Mouse (Mus musculus) limb, embryonic 15.5 days (tissue): ENCODE measurements at regions not wholly inside any gene's neighbourhood (a gene's known extent, or its start where the extent isn't known, plus 50 kb on each side); places are given as distances from the start of the nearest gene placed in this dataset.

ENCODE experiments used
- ATAC-seq: fragments of 200-750 bp; cut with Nextera tagmentation; 2 replicates; pipeline ENCODE4 v1.8.0; 2017; ENCODE audit warnings: low read depth, moderate TSS enrichment; ENCODE audit not compliant: insufficient number of reproducible peaks, low FRiP score, low TSS enrichment
- H3K27ac ChIP-seq: fragments of 300-500 bp; sonication (generic); 2 replicates; pipeline ENCODE4 v1.5.1; 2015; ENCODE audit warnings: moderate library complexity, mild to moderate bottlenecking, inconsistent platforms
- H3K27me3 ChIP-seq: fragments of 300-500 bp; sonication (generic); 2 replicates; pipeline ENCODE4 v1.6.1; 2015; ENCODE audit warnings: inconsistent platforms
- H3K36me3 ChIP-seq: fragments of 300-500 bp; sonication (generic); 2 replicates; pipeline ENCODE4 v1.6.1; 2015; ENCODE audit warnings: inconsistent platforms
- H3K4me1 ChIP-seq: fragments of 300-500 bp; sonication (generic); 2 replicates; pipeline ENCODE4 v1.6.1; 2015; ENCODE audit warnings: inconsistent platforms
- H3K4me2 ChIP-seq: fragments of 300-500 bp; sonication (generic); 2 replicates; pipeline ENCODE4 v1.6.1; 2015; ENCODE audit warnings: mild to moderate bottlenecking, inconsistent platforms
- H3K4me3 ChIP-seq: fragments of 300-500 bp; sonication (generic); 2 replicates; pipeline ENCODE4 v1.5.1; 2015; ENCODE audit warnings: mild to moderate bottlenecking, inconsistent platforms
- H3K9ac ChIP-seq: fragments of 300-500 bp; sonication (generic); 2 replicates; pipeline ENCODE4 v1.6.1; 2015; ENCODE audit warnings: inconsistent platforms
- H3K9me3 ChIP-seq: fragments of 300-500 bp; sonication (generic); 2 replicates; pipeline ENCODE4 v1.6.1; 2016; ENCODE audit warnings: inconsistent platforms
- WGBS: fragments of 180-500 bp; shearing (Covaris S2); methylation state at CpG from one replicate; pipeline ENCODE4 v1.1.7; 2015; 5-methylcytosine and 5-hydroxymethylcytosine counted together

GRCm38 (mm10) chr2:75589452-75589851 is 69.6 kb upstream of the Hnrnpa3 start:
- Histone ChIP-seq H3K27me3 (peaks cover 44% of the 10 kb centered on the region), H3K4me1 (peaks cover 14% of the 10 kb centered on the region)
- ATAC-seq = no peak

GRCm38 (mm10) chr2:75590175-75590574 is 68.9 kb upstream of the Hnrnpa3 start:
- 6% methylated on average over 10 of the region's 10 CpGs for WGBS
- no peaks in the 10 kb centered on the region for H3K36me3 ChIP-seq
- peak overlapping the region; percentile 38; the same call in 1 of the 2 replicates for H3K4me2 ChIP-seq
- ATAC-seq = no peak
- H3K4me3 ChIP-seq = no peak overlapping the region
- peaks cover 44% of the 10 kb centered on the region for H3K27me3 ChIP-seq
- no peaks in the 10 kb centered on the region for H3K9me3 ChIP-seq
- H3K27ac ChIP-seq = no peak overlapping the region
- H3K9ac ChIP-seq = no peak overlapping the region
- peaks cover 9% of the 10 kb centered on the region for H3K4me1 ChIP-seq

More at GRCm38 (mm10) chr2:75589452-75589851, 69.6 kb upstream of the Hnrnpa3 start:
- no peaks in the 10 kb centered on the region for H3K36me3 ChIP-seq
- 6% methylated on average over 19 of the region's 19 CpGs for WGBS
- no peaks in the 10 kb centered on the region for H3K9me3 ChIP-seq
- H3K9ac ChIP-seq = no peak overlapping the region
- H3K4me3 ChIP-seq = 0 out of 2 replicates have a peak overlapping the region, but pooled peaks have one; percentile 12
- peak overlapping the region; percentile 38 for H3K4me2 ChIP-seq
- peak overlapping the region; percentile 63; the same call in 1 of the 2 replicates for H3K27ac ChIP-seq

GRCm38 (mm10) chr2:75600511-75600910 is 58.5 kb upstream of the Hnrnpa3 start:
- Histone ChIP-seq H3K4me1 (peaks cover 10% of the 10 kb centered on the region), H3K9ac (no peak overlapping the region), H3K9me3 (no peaks in the 10 kb centered on the region), H3K27ac (no peak overlapping the region), H3K4me3 (no peak overlapping the region), H3K27me3 (peaks cover 17% of the 10 kb centered on the region; the same call in 1 of the 2 replicates), H3K36me3 (no peaks in the 10 kb centered on the region), H3K4me2 (no peak overlapping the region)
- ATAC-seq = no peak
- 67% methylated on average over 5 of the region's 5 CpGs for WGBS

- H3K27ac ChIP-seq = no peak overlapping the region
- H3K4me2 ChIP-seq = peak overlapping the region; percentile 53
- H3K4me3 ChIP-seq = peak overlapping the region; percentile 33
- H3K9ac ChIP-seq = no peak overlapping the region
- 12% methylated on average over 25 of the region's 26 CpGs for WGBS
- no peaks in the 10 kb centered on the region for H3K36me3 ChIP-seq
- H3K4me1 ChIP-seq = peaks cover 16% of the 10 kb centered on the region
- H3K27me3 ChIP-seq = peaks cover 11% of the 10 kb centered on the region; the same call in 1 of the 2 replicates
- H3K9me3 ChIP-seq = no peaks in the 10 kb centered on the region
- no peak for ATAC-seq
Measured at GRCm38 (mm10) chr2:75603175-75603871, 55.7 kb upstream of the Hnrnpa3 start.

- ATAC-seq = no peak
- peaks cover 3% of the 10 kb centered on the region; the same call in 1 of the 2 replicates for H3K27me3 ChIP-seq
- H3K27ac ChIP-seq = no peak overlapping the region
- WGBS = 3% methylated on average over 7 of the region's 7 CpGs
- no peaks in the 10 kb centered on the region for H3K36me3 ChIP-seq
- peaks cover 33% of the 10 kb centered on the region for H3K4me1 ChIP-seq
- H3K4me2 ChIP-seq = no peak overlapping the region
- H3K9ac ChIP-seq = no peak overlapping the region
- H3K9me3 ChIP-seq = no peaks in the 10 kb centered on the region
- no peak overlapping the region for H3K4me3 ChIP-seq
Measured at GRCm38 (mm10) chr2:75605634-75606033, 53.4 kb upstream of the Hnrnpa3 start.

GRCm38 (mm10) chr2:75607010-75607915 is 51.8 kb upstream of the Hnrnpa3 start:
- Histone ChIP-seq H3K36me3 (no peaks in the 10 kb centered on the region), H3K4me1 (peaks cover 33% of the 10 kb centered on the region), H3K9ac (no peak overlapping the region), H3K27ac (no peak overlapping the region), H3K4me3 (no peak overlapping the region), H3K4me2 (no peak overlapping the region), H3K9me3 (no peaks in the 10 kb centered on the region), H3K27me3 (peaks cover 6% of the 10 kb centered on the region; the same call in 1 of the 2 replicates)
- no peak for ATAC-seq
- WGBS = 34% methylated on average over 11 of the region's 11 CpGs

- WGBS = 14% methylated on average over 10 of the region's 10 CpGs
- H3K36me3 ChIP-seq = no peaks in the 10 kb centered on the region
- no peak overlapping the region for H3K27ac ChIP-seq
- no peaks in the 10 kb centered on the region for H3K9me3 ChIP-seq
- H3K27me3 ChIP-seq = 0 out of 2 replicates have a peak, but pooled peaks cover 6% of the 10 kb centered on the region
- H3K4me2 ChIP-seq = peak overlapping the region; percentile 22; the same call in 1 of the 2 replicates
- H3K9ac ChIP-seq = no peak overlapping the region
- H3K4me3 ChIP-seq = no peak overlapping the region
- H3K4me1 ChIP-seq = peaks cover 36% of the 10 kb centered on the region
- ATAC-seq = 0 out of 2 replicates have a peak, but pooled peaks have one; percentile 26
Measured at GRCm38 (mm10) chr2:75607958-75608357, 51.1 kb upstream of the Hnrnpa3 start.

- Histone ChIP-seq H3K27ac (0 out of 2 replicates have a peak overlapping the region, but pooled peaks have one; percentile 11), H3K4me1 (peaks cover 37% of the 10 kb centered on the region), H3K4me2 (peak overlapping the region; percentile 49), H3K9me3 (no peaks in the 10 kb centered on the region), H3K36me3 (no peaks in the 10 kb centered on the region), H3K27me3 (0 out of 2 replicates have a peak, but pooled peaks cover 6% of the 10 kb centered on the region), H3K4me3 (peak overlapping the region; percentile 22), H3K9ac (no peak overlapping the region)
- no peak; the same call in 1 of the 2 replicates for ATAC-seq
- WGBS = 17% methylated on average over 15 of the region's 15 CpGs
Measured at GRCm38 (mm10) chr2:75608482-75608881, 50.6 kb upstream of the Hnrnpa3 start.

- Histone ChIP-seq H3K4me3 (peak overlapping the region; percentile 22), H3K27me3 (0 out of 2 replicates have a peak, but pooled peaks cover 6% of the 10 kb centered on the region), H3K36me3 (no peaks in the 10 kb centered on the region), H3K9me3 (no peaks in the 10 kb centered on the region), H3K4me1 (peaks cover 34% of the 10 kb centered on the region), H3K27ac (peak overlapping the region; percentile 57), H3K9ac (0 out of 2 replicates have a peak overlapping the region, but pooled peaks have one; percentile 10), H3K4me2 (peak overlapping the region; percentile 49)
- no peak for ATAC-seq
- 8% methylated on average over 27 of the region's 27 CpGs for WGBS
Measured at GRCm38 (mm10) chr2:75609150-75609946, 49.7 kb upstream of the Hnrnpa3 start.
